Mouse (Mus musculus): ENCODE data around the gene Il18r1.

DNA sequence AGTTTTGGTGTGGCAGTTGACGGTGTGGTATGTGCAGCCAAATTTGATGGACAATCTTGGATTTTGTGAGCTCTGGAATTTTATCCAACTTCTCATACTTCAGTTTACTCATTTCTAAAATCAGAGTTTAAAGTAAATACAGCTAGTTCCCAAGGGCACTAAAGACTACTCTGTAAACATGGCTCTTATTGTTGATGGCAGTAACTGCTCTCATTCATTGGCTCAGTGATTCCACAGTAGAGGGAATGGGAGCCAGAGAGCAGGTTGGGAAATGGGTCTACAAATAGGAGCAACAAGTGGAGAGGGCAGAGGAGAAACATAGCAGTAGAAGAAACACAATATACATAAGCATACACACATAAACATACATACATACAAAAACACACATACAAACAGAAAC lies 34.4 kb downstream of the Il18r1 start:
- TF ChIP-seq POLR2A (IDR thresholded peaks at IDR 0.05; ENCODE audit: borderline replicate concordance, low read depth, low read length) (no peak), CTCF (IDR thresholded peaks at IDR 0.05; ENCODE audit: low read depth, low read length) (no peak)
